Mouse (Mus musculus) embryo, embryonic 11.5 days (tissue): Measurements from ENCODE around the gene Adcy6.

Source experiments
- DNase-seq: peaks from one replicate; pipeline ENCODE4 v3.0.0-alpha.2; 2012; ENCODE audit warnings: low read depth, low spot score

The Adcy6 gene

GRCm38 (mm10) chr15:98567278-98568134 is 42.4 kb downstream of the Adcy6 start:
- peak; percentile 98 for DNase-seq

GRCm38 (mm10) chr15:98566973-98567277 is 43.0 kb downstream of the Adcy6 start:
- no peak for DNase-seq

GRCm38 (mm10) chr15:98557186-98557585 is 52.7 kb downstream of the Adcy6 start:
- DNase-seq, result no peak

- no peak for DNase-seq
Observed at GRCm38 (mm10) chr15:98555881-98556280, 54.0 kb downstream of the Adcy6 start.

GRCm38 (mm10) chr15:98552758-98553157 is 57.1 kb downstream of the Adcy6 start:
- DNase-seq, result no peak

GRCm38 (mm10) chr15:98546843-98547242 is 63.0 kb downstream of the Adcy6 start:
- DNase-seq, result no peak

GRCm38 (mm10) chr15:98545151-98545550 is 64.7 kb downstream of the Adcy6 start:
- no peak for DNase-seq

- DNase-seq, result no peak
Observed at GRCm38 (mm10) chr15:98543341-98543740, 66.5 kb downstream of the Adcy6 start.

GRCm38 (mm10) chr15:98541064-98541463 is 68.8 kb downstream of the Adcy6 start:
- DNase-seq, result no peak
